Mouse (Mus musculus) small intestine, adult 2 months (tissue): ENCODE measurements around the gene Rhebl1. TPM values are rescaled to one million over a fixed set of nuclear protein-coding genes. Genes with fewer than 3 reads are reported as not detected.
A peak's percentile ranks its signal among the peaks of the same experiment; 100 is the strongest.

Experiments used
- H3K27ac ChIP-seq: fragments of 200-500 bp; 2 replicates; pipeline ENCODE4 v1.5.1; 2012; ENCODE audit warnings: low read depth, low read length, control low read depth, inconsistent platforms; ENCODE audit not compliant: insufficient read depth
- H3K27me3 ChIP-seq: fragments of 200-500 bp; 2 replicates; pipeline ENCODE4 v1.6.1; 2012; ENCODE audit warnings: mild to moderate bottlenecking, moderate library complexity, low read length, inconsistent platforms; ENCODE audit not compliant: control insufficient read depth, insufficient read depth
- H3K36me3 ChIP-seq: fragments of 200-500 bp; 2 replicates; pipeline ENCODE4 v1.6.1; 2012; ENCODE audit warnings: mild to moderate bottlenecking, low read length, control low read depth, inconsistent platforms; ENCODE audit not compliant: control insufficient read depth, insufficient read depth
- H3K4me1 ChIP-seq: fragments of 200-500 bp; 2 replicates; pipeline ENCODE4 v1.6.1; 2012; ENCODE audit warnings: low read length, inconsistent platforms, mixed read lengths; ENCODE audit not compliant: control insufficient read depth, insufficient read depth, insufficient read length
- H3K4me3 ChIP-seq: fragments of 200-500 bp; 2 replicates; pipeline ENCODE4 v1.5.1; 2012; ENCODE audit warnings: low read depth, mild to moderate bottlenecking, control low read depth, inconsistent platforms, low read length, moderate library complexity
- CTCF ChIP-seq: fragments of 200-500 bp; IDR thresholded peaks from 2 replicates; pipeline ENCODE4 v1.5.1; 2012; ENCODE audit warnings: low read depth, mild to moderate bottlenecking, control low read depth, inconsistent platforms, low read length, moderate library complexity, mixed read lengths; ENCODE audit not compliant: insufficient replicate concordance, insufficient read length; ENCODE audit errors: extremely low read depth
- POLR2A ChIP-seq: fragments of 200-500 bp; IDR thresholded peaks from 2 replicates; pipeline ENCODE4 v1.6.1; 2012; ENCODE audit warnings: low read depth, mild to moderate bottlenecking, control low read depth, inconsistent platforms, low read length, moderate library complexity
- WGBS: fragments of 180-500 bp; shearing (Covaris S2); methylation state at CpG from one replicate; pipeline ENCODE4 v1.1.7; 2018; 5-methylcytosine and 5-hydroxymethylcytosine counted together
- polyA plus RNA-seq: library from polyadenylated mRNA; depleted of rRNA; stranded (reverse); fragments of >200 nt; gene quantifications from 2 replicates; pipeline ENCODE4 v1.2.3, GENCODE M21; 2012

The Rhebl1 gene
- polyA plus RNA-seq, 1 experiment = 24.1 TPM

- no peak overlapping the region for H3K27ac ChIP-seq
- H3K4me3 ChIP-seq = no peak overlapping the region
- TF ChIP-seq POLR2A (no peak), CTCF (no peak)
- no peaks in the 10 kb centered on the region for H3K27me3 ChIP-seq
- H3K36me3 ChIP-seq = peaks cover 5% of the 10 kb centered on the region; the same call in 1 of the 2 replicates
- WGBS = 83% methylated on average over 3 of the region's 3 CpGs
- H3K4me1 ChIP-seq = peaks cover 2% of the 10 kb centered on the region; the same call in 1 of the 2 replicates
These were observed 36.7 kb upstream of the Rhebl1 start for GRCm38 (mm10) chr15:98930998-98931397.

- Histone ChIP-seq H3K27ac (no peak overlapping the region), H3K4me3 (no peak overlapping the region), H3K4me1 (peaks cover 2% of the 10 kb centered on the region; the same call in 1 of the 2 replicates), H3K36me3 (peaks cover 5% of the 10 kb centered on the region; the same call in 1 of the 2 replicates), H3K27me3 (no peaks in the 10 kb centered on the region)
- TF ChIP-seq CTCF (no peak), POLR2A (no peak)
- 36% methylated on average over 8 of the region's 8 CpGs for WGBS
These were observed 35.8 kb upstream of the Rhebl1 start for GRCm38 (mm10) chr15:98930017-98930734.

- TF ChIP-seq POLR2A (no peak), CTCF (peak; percentile 76; the same call in 1 of the 2 replicates)
- WGBS = 13% methylated on average over 13 of the region's 13 CpGs
- Histone ChIP-seq H3K27me3 (no peaks in the 10 kb centered on the region), H3K4me3 (no peak overlapping the region), H3K27ac (peak overlapping the region; percentile 33; the same call in 1 of the 2 replicates), H3K4me1 (peaks cover 4% of the 10 kb centered on the region; the same call in 1 of the 2 replicates), H3K36me3 (peaks cover 5% of the 10 kb centered on the region; the same call in 1 of the 2 replicates)
These were observed 34.4 kb upstream of the Rhebl1 start for GRCm38 (mm10) chr15:98928598-98929240.

GRCm38 (mm10) chr15:98927566-98927965, 33.2 kb upstream of the Rhebl1 start:
- Histone ChIP-seq H3K27me3 (no peaks in the 10 kb centered on the region), H3K36me3 (peaks cover 5% of the 10 kb centered on the region; the same call in 1 of the 2 replicates), H3K4me3 (no peak overlapping the region), H3K27ac (peak overlapping the region; percentile 59), H3K4me1 (peaks cover 5% of the 10 kb centered on the region; the same call in 1 of the 2 replicates)
- 39% methylated on average over 5 of the region's 5 CpGs for WGBS
- TF ChIP-seq CTCF (no peak), POLR2A (no peak)

- TF ChIP-seq POLR2A = no peak
- TF ChIP-seq CTCF = no peak
- no peak overlapping the region for H3K4me3 ChIP-seq
- H3K4me1 ChIP-seq = peaks cover 11% of the 10 kb centered on the region; the same call in 1 of the 2 replicates
- H3K27ac ChIP-seq = peak overlapping the region; percentile 59
- WGBS = 30% methylated on average over 3 of the region's 3 CpGs
- H3K27me3 ChIP-seq = no peaks in the 10 kb centered on the region
- H3K36me3 ChIP-seq = no peaks in the 10 kb centered on the region
These were observed 30.3 kb upstream of the Rhebl1 start for GRCm38 (mm10) chr15:98924682-98925081.

GRCm38 (mm10) chr15:98923031-98923537, 28.7 kb upstream of the Rhebl1 start:
- Histone ChIP-seq H3K27ac (peak overlapping the region; percentile 83), H3K27me3 (no peaks in the 10 kb centered on the region), H3K4me1 (peaks cover 11% of the 10 kb centered on the region; the same call in 1 of the 2 replicates), H3K4me3 (no peak overlapping the region), H3K36me3 (no peaks in the 10 kb centered on the region)
- WGBS = 63% methylated on average over 2 of the region's 2 CpGs
- TF ChIP-seq POLR2A (no peak), CTCF (no peak)

GRCm38 (mm10) chr15:98922581-98922980, 28.2 kb upstream of the Rhebl1 start:
- 21% methylated on average over 3 of the region's 3 CpGs for WGBS
- H3K27ac ChIP-seq = peak overlapping the region; percentile 83
- no peak for TF ChIP-seq POLR2A
- no peak for TF ChIP-seq CTCF

More at GRCm38 (mm10) chr15:98922581-98922980, 28.2 kb upstream of the Rhebl1 start:
- H3K36me3 ChIP-seq = no peaks in the 10 kb centered on the region
- H3K27me3 ChIP-seq = no peaks in the 10 kb centered on the region
- peaks cover 11% of the 10 kb centered on the region; the same call in 1 of the 2 replicates for H3K4me1 ChIP-seq
- H3K4me3 ChIP-seq = no peak overlapping the region
